Mouse (Mus musculus) ovary, postnatal 14 days (tissue): ENCODE data around the gene Negr1.

ENCODE experiments used
- DNase-seq: peaks from one replicate; pipeline ENCODE4 v3.0.0; 2022; ENCODE audit warnings: low spot score

Gene Negr1

DNA sequence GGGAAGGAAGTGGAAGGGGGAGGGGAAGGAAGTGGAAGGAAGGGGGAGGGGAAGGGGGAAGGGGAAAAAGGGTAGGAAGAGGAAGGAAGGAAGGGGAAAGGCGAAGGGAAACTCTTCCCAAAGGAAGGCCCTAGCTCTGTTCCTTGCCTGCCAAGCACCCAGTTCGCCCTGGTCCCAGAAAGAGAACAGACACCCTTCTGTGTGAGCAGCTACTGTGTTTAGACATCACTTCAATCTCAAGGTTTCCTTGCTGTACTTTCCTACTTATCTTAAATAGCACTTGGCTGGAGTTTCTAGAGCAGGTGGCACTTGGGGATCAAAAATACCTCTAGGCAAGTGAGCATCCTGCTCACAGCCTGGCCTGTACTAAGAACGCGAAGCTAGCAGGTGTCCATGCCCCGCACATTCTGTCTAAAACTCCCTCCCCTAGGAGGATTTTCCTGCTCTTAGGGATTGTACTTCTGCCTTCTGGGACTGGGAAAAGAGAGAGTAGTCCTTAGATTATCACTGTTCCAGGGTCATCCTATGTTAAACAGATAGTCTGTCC is 128.5 kb downstream of the Negr1 start:
- no peak for DNase-seq

DNA sequence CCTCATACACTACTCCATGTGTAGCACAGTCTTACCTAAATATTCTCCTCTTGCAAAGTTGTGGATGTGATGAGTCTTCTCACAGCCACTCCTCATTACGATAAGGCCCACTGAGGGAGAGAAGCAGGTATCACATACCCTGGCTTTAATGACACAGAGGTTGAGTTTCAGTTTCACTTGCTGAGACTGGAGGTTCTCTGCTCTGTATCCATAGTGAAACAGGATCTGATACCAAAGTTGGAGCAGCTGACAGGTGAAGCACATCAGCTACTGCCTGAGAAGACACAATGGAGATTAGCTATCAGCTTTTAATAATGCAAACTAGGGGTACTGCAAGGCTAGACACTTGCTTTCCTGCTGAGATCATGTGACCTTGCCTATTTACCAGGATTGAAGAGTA is 137.1 kb downstream of the Negr1 start:
- no peak for DNase-seq

DNA sequence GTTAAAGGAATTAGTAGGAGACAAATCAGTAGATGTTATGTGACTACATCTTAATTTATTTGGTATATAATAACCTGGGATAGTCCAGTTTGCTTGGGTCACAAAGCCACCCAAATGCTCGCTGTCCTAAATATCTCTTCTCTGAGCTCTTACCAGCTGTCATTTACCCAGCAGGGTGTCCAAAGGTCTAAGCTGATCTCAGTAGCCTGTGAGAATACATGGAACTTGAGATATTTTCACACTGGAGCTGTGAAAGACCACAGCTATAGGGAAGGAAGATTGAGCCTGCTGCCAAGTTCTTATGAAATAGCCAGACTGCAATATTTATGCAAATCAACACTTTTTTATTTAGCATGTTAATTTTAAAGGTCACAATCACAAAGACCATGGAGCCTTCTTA is 141.6 kb downstream of the Negr1 start:
- DNase-seq, result no peak

DNA sequence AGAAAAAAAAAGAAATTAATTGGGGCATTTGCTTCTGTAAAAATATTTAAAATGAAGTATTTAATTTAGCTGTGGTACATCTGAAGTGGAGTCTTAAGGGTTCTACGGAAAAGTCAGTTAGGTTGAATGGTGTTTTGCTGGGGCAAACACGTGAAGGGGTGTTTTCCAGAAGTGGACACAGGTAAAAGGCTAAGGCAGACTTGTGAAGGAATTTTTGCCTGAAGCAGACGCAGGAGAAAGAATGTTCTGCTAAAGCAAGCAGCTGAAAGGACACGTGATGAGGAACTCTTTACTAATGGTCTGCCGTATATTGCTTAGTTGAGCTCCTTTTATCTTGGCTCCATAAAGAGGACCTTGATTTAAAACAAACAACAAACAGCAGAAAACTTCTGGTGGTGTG is 148.6 kb downstream of the Negr1 start:
- no peak for DNase-seq

DNA sequence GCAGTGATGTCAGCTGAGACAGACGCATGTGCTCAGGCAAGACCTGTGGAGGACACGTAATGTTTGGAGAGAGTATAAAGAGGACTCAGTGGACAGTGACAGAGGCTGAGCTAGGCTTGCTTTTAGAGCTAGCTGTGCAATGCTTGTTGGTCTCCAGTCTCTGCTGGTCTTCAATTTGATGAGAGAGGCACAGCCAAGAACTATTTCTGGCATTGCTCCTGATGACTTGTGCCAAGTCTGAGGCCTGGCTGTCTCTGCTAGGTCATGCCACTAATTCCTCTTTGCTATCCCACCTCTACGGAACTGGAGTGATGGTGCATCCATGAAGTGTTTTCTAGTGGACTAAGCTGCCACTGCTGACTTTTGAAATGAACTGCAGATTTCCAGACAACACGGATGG is 149.1 kb downstream of the Negr1 start:
- no peak for DNase-seq

DNA sequence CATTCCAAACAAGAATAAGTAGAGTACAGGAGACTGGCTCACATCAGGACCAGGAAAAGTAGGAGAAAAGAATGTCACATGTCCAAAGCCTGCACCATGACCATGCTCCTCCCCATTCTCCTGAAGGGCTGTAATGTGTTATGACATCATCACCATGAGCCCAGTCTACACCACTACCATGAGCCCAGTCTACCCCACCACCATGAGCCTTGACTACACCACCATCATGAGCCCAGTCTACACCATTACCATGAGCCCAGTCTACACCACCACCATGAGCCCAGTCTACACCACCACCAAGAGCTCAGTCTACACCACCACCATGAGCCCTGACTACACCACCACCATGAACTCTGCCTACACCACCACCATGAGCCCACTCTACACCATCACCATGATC is 174.7 kb downstream of the Negr1 start:
- DNase-seq, result no peak

DNA sequence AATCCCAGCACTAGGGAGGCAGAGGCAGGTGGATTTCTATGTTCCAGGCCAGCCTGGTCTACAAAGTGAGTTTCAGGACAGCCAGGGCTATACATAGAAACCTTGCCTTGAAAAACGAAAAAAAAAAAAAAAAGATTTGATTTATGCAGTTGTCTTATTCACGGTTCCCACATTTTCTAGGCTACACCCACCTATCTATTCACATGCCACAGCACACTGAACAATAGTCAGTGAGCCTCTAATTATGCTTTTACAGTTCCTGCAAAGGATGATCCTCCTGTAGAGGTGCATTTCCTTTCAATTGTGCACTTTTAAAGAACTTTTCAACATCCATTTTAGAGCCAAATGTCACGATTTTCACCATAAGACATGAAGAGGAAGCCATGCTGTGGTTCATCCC is 177.9 kb downstream of the Negr1 start:
- no peak for DNase-seq

DNA sequence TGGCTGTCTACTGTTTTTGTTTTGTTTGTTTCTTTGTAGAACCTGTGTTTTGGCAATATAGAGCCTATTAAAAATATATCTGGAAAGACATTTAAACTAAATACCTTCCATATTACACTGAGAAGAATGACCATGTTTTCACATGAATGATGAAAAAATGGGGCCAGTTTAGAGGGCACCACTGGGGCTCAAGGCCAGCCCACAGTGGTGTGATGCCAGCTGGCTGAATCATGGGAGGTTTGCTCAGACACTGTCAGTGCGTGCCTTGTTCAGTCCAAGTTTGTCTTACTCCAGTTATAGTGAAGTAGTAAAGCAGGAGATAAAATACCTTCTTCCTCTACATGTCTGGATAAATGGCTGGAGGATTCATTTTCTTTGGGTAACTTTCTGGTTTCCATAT is 181.7 kb downstream of the Negr1 start:
- DNase-seq, result no peak

DNA sequence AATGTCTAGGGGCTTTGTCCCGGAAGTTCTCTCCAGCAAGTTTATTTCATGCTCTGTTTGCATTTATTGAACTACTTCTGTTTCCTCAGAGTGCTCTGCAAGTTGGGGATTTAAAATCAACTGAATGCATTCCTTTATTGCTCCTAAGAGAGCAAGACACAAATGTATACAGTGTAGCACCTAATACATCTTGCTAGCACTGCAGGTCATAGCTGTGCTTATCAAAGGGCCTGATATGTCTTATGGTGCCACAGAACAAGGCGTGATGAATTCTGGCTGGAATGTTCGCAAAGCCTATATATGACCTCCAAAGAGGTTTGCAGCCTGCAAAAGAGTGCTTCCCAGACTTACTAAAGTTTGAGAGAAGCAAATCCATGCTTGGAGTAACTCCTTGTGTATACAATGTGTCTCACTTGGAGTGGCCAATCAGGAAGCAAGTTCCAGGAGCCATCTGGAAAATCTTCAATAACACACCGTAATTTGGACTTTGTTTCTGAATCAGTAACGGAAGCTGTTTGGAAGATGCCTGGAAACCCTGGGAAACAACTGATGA is 183.7 kb downstream of the Negr1 start:
- no peak for DNase-seq

DNA sequence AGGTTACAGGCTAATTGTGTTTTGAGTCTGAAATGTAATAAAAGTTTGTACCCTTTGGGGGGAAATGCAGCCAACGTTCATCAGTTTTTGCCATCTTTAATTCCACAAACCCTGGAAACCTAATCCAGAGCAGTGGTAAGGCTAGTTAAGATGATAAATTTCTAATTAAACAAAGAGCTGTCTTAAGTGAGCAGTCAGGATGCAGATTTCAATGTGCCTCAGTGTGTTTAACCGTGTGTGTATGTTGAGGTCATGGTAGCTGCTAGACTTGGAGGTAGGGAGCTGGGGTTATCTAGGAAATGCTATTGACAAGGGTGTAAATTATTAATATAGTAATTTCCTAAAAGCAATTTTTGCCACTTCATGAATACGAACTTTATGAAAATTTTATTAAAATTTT is 185.9 kb downstream of the Negr1 start:
- no peak for DNase-seq

DNA sequence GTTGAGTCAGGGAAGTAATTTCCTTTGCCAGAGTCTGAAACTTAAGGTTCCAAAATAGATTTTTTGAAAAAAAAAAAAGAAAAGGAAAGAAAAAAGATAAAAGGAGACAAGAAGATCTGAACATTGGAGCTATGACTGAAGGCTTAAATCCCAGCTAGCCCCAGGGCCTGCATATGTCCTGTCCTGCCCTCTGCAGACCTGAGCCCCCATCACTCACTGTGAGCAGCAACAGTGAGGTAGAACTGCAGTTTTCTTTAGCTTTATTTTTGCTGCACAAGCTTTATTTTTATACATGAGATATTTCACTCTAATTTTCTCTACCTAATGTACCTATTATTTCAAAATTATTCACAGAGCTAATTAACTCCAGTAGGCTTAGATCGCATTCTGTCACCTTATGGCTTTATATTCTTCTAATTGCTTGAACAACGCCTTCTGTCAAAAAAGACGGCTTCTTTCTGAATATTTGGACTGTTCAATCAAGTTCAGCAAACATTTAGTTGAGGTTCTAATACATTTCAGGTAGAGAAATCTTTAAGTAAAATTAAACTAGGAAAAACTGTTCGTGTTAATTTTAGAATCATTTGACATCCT is 192.3 kb downstream of the Negr1 start:
- no peak for DNase-seq

DNA sequence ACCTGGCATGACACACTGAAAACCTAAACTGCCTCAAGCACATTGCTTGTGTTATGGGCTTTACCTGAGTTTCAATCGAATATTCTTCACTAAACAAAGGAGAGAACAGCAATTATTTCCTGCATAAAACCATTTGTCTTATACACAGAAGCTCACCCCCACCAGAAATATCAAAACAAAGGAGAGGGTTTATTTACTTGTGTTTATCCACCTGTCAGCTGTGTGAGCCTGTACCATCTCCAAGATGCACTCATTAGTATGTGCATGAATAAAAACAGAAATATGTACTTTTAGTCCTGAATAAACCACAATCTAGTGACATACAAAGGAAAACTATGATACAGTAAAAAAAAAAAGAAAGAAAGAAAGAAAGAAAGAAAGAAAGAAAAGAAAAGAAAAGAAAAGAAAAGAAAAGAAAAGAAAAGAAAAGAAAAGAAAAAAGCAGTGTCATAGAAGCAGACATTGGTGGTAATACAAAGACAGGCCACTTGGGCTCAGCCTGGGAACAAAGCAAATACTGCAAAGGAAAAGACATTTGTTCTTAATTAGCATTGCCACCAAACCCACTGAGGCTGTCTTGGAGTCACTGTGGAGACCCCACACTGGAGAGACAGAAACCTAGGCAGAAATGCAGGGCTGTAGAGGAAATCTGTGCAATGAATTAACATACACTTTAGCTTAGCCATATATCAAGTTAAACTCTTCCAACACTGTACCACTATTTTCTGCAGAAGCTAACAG is 193.4 kb downstream of the Negr1 start:
- no peak for DNase-seq

DNA sequence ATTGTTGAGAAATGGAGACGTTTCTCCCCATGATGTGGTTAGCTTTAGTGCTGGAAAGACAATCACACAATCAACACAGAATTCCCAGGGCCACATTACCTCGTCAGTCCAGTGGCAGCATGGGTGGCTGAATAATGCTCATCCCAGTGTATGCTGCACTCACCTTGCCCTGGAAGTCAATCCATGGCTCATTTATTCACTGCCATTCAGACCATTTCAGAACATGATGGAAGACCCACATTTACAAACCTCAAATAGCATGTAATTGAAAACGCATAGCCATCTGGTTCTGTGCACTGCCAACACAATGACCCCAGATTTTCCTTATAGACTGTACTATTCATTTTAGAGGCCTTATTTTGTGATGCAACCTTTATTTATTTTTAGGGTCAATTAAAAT is 203.4 kb downstream of the Negr1 start:
- no peak for DNase-seq

DNA sequence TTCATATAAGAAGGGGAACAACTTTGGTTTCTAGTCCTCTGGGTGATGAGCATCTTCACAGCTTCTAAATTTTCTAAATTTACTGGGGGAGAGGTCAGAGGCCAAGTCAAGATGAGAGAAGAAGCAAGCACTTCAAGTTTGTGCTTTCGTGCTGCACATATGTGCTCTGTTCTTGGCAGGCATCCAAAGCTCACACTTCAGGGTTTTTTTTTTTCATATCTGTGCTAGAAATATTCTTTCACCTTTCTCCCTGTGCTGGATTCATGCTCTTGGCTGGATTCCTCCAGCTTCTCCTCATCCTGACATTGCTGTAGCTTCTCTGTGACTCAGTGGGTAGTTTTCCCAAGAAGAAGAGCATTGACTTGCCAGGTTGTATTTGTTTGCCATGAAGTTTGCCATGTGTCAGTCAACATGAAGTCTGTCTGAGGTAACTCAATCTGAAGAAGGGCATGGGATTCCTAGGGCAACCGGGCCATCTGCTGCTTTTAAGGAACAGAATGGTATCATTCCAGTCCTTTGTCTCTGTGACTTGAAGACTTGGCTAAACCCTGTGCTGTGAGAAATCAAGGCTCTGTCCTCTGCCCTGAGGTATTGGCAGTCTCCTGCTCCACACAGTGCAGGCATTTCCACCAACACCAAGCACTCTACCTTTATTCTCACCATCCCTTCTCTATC is 204.7 kb downstream of the Negr1 start:
- DNase-seq, result no peak

DNA sequence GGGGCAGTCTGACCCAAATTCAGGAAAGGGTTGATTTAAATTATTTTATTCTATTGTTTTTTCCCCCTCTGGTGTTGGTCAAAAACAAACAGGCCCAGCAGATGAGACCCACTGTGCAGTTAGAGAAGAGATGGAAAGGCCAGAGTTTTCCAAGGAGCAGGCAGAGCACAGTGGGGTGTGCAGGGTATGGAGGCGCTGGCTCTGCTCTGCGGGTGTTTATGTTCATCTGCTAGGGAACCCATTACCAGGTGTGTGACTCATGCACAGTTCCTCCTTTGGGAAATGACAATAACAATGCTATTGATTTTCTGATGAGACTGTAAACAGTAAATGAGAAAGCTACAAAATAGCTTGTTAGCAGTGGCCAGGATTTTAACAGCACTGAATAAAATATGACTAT is 210.0 kb downstream of the Negr1 start:
- no peak for DNase-seq

DNA sequence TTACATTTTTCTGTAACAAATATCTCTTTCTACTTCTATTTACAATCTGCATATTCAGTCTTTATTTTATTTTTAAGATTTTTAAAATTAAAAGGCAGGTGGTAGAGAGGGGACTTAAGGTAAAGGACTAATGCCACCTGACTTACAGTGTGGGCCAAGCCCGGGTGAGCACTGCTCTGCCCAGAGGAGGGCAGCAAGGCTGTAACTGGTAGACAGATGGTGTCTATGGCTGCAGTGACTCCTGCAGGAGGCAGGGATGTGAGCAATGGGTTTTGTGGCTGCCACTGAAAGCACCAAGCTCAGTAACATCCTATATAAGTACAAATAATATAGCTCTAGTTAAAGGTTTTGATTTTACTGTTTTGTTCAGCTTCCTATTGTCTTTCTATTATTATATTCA is 210.5 kb downstream of the Negr1 start:
- no peak for DNase-seq

DNA sequence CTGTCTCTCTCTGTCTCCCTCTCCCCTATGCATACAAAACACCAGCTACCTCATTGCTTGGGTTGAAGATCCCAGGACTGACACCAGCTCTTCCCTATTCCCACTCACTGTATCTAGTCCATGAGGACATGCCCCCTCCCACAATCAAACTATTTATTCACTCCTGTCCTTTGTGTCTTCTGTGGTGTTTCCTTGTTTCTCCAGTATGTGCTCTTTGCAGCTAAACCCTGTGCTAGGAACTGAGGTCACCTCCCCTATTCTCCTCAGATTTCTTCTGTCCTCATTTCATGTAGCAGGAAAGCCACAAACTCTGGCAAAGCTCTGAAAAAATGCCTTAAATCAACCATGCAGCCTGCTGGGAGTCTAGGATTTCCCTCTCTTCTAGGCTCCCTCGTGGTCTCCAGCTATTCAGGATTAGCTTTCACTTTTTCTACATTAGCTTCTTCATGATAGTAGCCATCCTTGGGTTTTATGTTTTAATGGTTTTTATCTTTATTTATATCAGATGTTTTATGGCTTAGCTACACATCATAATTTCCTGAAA is 222.8 kb downstream of the Negr1 start:
- no peak for DNase-seq

DNA sequence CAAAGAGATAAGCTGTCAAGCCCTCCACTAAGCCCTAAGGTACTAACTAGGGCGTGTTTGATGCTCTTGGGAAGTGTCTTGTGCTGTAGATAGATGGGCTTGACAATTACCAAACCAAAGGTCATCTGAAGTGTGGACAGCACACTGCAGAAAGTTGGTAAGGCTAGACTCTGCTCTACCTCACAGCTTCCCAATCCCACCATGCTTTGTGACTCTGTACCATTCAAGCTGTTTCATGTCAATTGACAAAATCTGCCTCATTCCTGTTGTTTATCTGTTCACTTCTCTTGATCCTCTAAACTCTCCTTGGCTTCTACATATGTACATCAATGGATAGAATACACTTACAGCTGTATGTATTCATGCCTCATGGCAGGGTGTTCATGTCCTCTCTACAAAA is 224.8 kb downstream of the Negr1 start:
- DNase-seq, result no peak

DNA sequence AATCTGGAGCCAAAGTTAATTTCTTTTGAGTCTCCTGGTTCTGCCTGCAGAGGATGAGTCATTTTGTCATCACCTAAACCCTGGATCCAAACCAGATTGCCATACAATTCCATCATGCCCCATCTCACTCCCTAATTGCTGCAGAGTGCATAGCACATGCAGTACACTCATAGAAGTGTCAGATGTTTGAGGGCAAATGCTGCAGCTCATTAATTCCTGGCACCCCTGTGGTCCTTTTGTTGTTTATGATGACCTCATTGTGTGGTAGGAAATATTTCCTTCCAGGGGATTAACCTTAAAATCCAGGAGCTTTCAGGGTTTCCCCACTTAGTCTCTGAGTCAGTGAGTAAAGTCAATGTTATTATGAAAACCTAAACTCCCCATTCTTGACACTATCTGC is 229.6 kb downstream of the Negr1 start:
- DNase-seq, result no peak

DNA sequence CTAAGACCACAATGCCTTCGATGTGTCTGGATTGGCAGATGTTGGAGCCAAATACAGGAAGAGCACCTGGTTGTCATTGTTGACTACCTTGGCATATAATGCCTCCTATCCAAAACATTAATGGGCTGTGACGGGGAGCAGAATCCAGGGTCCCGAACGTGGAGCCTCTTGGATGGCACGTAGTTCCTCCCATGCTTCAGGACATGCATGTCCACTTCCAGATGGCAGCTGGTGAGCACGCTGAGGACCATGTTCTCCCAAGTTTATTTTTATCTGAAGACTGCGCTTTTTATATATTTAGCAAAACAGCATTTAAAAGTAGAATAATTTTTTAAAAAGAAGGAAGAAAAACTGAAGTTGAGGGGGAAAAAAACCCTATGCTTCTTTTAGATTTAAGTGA is 231.1 kb downstream of the Negr1 start:
- no peak for DNase-seq

DNA sequence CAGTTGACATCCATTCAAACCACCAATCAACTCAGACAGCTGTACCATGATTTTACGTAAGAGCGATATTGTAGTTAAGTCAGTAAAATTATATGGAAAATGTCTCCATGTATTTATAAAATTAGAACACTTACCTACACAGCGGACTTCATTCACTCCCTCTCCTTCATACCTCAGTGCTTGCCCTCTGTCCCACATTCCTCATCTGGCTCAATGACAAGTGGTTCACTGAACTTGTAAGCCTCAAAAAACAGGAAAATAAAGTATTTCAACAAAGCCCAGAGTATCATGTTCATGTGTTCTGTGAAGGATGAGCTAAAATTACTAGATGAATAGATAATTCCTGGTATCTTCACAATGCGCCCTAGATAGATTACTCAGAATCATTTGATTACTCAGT is 232.5 kb downstream of the Negr1 start:
- no peak for DNase-seq

DNA sequence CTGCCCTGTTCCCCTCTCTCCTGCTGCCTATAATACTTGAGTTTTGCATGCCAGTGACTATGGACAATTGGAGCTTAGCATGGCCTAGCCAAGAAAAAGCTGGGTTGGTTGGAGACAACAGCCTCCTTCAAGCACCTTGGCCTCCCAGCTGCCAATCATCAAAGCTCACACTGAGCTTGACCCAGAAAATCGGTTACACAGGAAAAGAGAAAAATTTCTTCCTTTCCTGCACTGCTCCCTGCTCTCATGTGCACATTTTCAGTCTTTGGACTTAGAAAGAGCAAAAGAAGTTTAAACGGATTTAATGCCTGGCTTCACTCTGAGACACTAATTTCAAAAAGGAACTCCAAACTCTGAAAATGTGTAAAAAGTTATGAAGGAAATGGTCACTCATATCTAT is 233.0 kb downstream of the Negr1 start:
- no peak for DNase-seq
